Mouse (Mus musculus) left cerebral cortex, postnatal 25 days (tissue): ENCODE results near the gene Prkag3. TPM values are rescaled to one million over a fixed set of nuclear protein-coding genes. Genes with fewer than 3 reads are reported as not detected.

ENCODE experiments used
- DNase-seq, 2 experiments: peaks; one replicate each; pipeline ENCODE4 v3.0.0; 2022; ENCODE audit warnings: low spot score in 2 of 2, mixed read lengths in 1 of 2
- intact Hi-C: fragments of 180-260 bp; cut with DNase I; formaldehyde crosslinking; loops from one replicate; pipeline ENCODE4 v1.15.1; 2025
- total RNA-seq, 2 experiments: library from RNA; stranded (reverse); gene quantifications; 2 replicates each; pipeline ENCODE4 v1.2.3; 2021

Prkag3 gene
- total RNA-seq, 2 experiments from 2014 or later, result not detected

GRCm38 (mm10) chr1:74770727-74771466 is 21.9 kb upstream of the Prkag3 start:
- no peak for DNase-seq
- intact Hi-C loops, result no loop called here

GRCm38 (mm10) chr1:74763081-74763480 is 14.1 kb upstream of the Prkag3 start:
- DNase-seq, result peak; percentile 63 to 81
- intact Hi-C loops, result loop anchor here (5.0 kb wide), 1 partner anchor 254 kb away; no protein-coding TSS in a partner anchor

GRCm38 (mm10) chr1:74759773-74760172 is 10.8 kb upstream of the Prkag3 start:
- intact Hi-C loops, result loop anchor here (5.0 to 10.0 kb wide), 3 partner anchors 115 to 297 kb away; no protein-coding TSS in a partner anchor
- DNase-seq, result peak; percentile 63 to 70

DNA sequence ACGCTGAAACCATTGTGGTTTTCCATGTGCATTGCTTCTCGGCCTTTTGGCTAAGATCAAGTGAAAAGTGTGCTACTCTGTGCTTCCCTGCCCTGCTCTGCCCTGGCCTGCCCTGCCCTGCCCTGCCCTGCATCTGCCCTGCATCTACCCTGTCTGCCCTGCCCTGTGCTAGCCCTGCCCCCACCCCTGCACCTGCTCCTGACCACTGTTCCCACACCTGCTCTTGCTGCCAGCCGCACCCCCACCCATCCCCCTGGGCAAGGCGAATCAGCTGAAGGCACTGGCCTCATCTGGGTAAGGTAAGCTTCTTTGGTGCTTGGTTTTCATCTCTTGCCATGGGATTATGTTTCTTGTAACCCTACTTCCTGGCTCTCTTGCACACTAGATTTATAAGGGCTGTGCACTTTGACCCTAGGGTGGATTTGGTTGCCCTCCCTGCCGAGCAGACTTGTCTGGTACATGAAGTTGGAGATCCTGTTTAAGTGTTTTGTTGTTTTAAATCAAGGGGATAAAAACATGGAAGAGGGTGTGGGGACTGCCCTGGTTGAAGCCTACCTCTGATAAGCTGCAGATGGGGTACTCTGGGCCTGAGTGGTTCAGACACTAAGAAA is 5.3 kb upstream of the Prkag3 start:
- no peak for DNase-seq
- intact Hi-C loops, result loop anchor here (10.0 kb wide), 1 partner anchor 109 kb away; no protein-coding TSS in a partner anchor

DNA sequence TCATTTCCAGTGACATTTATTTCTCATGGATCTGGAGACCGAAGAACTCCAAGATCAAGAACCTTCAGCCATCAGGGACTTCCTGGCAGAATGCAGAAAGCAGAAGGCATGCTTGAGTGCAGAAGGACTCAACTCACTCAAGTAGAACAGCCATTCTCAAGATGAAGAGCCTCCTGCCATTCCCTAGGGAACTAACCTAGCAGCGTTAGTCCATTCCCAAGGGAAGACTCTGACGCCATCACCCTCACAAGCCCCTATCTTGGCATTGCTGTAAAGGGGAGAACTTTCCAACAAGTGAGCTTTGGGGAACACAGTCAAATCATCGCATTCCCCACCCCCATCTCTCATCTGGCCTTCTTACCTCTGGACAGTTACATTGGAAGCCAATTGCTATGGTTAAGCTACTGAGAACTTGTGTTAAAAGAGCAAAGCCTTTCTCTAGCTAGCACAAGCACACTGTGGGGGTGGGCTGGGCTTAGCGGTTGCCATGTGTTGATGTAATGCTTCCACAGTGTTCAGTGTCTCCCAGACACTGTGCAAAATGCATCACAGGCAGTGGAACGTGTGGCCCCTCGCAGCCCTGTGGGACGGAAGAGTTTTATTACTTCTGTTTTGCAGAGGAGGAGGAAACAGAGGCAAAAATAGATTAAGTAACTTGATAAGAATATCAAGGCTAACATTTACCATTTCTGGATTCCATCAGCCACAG is 4.4 kb upstream of the Prkag3 start:
- intact Hi-C loops, result loop anchor here (10.0 kb wide), 1 partner anchor 109 kb away; no protein-coding TSS in a partner anchor
- DNase-seq, result peak in 1 of 2 experiments; percentile 18

GRCm38 (mm10) chr1:74752833-74753232 is 3.8 kb upstream of the Prkag3 start:
- intact Hi-C loops, result loop anchor here (10.0 kb wide), 1 partner anchor 108 kb away; no protein-coding TSS in a partner anchor
- DNase-seq, result no peak

DNA sequence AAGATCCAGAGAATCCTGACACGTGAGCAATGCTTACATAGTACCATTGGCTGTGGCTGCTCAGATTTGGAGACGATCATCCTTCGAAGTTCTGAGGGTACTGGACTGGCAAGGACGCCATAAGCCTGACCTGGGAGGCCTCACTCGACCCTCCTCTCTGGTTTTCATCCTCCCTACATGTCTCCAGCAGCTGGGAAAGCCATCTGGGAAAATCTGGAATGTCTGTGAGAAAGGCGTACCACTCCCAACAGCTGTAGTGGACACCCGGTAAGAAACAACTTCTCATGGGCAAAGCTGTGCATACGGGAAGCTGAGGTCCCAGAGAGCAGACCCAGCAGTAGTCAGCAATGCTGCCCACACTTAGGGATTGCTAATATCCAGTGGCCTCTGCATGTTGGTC is 3.1 kb upstream of the Prkag3 start:
- no peak for DNase-seq
- intact Hi-C loops, result loop anchor here (10.0 kb wide), 1 partner anchor 107 kb away; no protein-coding TSS in a partner anchor

GRCm38 (mm10) chr1:74750683-74751082 is 1.7 kb upstream of the Prkag3 start:
- DNase-seq, result peak in 1 of 2 experiments; percentile 52
- intact Hi-C loops, result loop anchor here (10.0 kb wide), 1 partner anchor 106 kb away; no protein-coding TSS in a partner anchor

DNA sequence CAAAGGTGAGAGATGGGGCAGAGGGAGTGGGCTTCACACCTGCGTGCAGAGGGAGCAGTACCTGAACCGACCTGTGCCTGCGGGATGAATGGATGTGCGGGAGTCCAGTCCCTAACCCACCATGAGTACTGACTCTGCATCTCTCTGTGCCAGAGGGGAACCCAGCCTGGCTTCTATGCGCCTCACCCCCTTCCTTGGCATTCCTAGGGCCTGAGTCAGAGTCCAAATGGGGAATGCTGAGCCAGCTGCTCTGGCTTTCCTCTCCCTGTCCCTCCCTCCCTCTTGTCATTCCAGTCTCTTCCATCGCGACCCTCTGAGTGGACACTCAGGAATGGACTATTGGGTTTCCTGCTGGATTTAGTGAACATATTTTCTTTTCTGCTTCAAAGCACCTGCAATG is 280 bp upstream of the Prkag3 start:
- intact Hi-C loops, result no loop called here
- peak in 1 of 2 experiments; percentile 23 for DNase-seq

DNA sequence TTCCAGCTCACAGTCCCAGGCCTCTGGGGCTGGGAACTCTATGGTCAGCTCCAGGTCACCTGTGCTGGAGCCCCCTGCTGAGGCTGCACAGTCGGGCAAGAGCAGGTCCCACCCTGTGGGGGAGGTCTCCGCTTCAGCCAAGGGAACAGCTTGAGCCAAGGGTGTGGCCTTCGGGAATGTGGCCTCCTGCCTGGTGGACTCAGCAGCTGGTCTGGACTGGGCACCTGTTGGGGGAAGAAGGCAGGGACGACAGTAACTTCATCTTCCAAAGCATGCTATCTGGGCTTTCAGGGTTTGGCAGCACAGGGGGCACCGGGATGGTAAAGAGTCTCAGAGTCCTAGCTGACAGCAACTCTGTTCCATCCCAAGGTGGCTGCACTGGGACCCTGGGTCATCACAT is 1.7 kb downstream of the Prkag3 start:
- intact Hi-C loops, result no loop called here
- no peak for DNase-seq

GRCm38 (mm10) chr1:74740846-74741245 is 8.2 kb downstream of the Prkag3 start:
- intact Hi-C loops, result no loop called here
- no peak for DNase-seq

DNA sequence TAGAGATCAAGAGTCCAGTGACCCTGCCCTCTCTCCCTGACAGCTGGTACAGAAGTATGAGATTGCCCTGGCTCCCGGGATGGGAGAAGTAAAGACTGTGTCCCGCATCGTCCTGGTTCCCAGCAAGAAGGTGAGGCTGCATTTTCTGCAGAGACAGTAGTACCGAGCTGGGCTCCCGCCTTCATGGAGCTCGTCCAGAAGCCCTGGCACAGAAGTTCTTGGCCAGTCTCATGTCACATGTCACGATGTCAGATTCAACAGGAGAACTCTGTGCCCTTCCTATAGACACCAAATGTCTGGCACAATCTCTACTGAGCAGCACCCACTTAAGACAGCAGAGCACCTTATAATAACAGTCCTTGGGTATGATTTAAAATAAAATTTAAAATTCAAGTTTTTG is 11.5 kb downstream of the Prkag3 start:
- no peak for DNase-seq
- intact Hi-C loops, result no loop called here

DNA sequence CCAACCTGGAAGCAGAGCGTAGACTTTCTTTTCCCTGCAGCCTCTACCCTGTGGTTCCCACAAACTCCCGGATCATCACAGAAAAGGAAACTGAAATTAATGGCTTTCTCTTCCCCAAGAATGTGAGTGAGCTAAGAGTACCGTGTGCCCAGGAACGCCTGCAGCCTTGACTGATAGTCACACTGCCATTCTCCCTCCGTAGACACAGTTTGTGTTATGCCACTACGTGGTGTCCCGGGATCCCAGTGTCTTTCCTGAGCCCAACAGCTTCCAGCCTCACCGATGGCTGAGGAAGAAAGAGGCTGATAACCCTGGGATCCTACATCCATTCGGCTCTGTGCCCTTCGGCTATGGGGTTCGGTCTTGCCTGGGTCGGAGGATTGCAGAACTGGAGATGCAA is 12.0 kb downstream of the Prkag3 start:
- intact Hi-C loops, result no loop called here
- DNase-seq, result no peak

GRCm38 (mm10) chr1:74728446-74728845 is 20.6 kb downstream of the Prkag3 start:
- intact Hi-C loops, result no loop called here
- no peak for DNase-seq

DNA sequence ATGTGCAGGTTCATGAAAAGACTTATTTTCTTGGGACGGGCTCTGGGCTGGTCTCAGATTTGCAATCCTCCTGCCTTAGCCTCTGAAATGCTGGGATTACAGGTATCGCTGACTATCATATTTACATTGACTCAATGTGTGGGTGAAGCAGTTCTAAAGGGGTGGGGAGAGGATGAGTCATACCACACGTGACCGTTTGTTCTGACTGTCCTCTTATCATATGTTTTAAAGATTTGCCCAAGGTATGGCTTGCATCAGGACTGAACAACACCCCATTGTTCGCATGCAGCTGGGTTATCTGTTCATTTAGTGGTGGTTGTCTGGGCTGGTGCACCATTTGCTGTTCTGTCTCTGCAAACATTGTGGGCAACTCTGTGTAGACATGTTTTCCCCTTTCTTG is 22.3 kb downstream of the Prkag3 start:
- intact Hi-C loops, result no loop called here
- no peak for DNase-seq

DNA sequence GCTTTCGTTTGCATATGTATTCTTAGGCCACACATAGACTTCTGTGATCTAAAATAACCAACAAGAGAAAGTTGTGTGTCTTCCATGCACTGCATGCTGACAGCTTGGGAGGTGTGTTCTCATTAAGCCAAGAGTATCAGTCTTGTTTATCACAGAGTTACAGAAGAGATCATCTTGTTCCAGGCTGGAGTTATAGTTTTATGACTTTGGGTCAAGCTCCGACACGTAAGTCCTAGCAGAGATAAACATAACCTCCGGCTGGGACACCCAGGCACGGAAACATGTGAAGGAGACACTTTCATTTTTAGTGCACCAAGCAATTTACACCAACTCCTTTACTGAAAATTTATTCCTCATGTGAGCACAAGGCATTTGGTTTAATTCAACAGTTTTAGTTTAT is 22.9 kb downstream of the Prkag3 start:
- intact Hi-C loops, result no loop called here

GRCm38 (mm10) chr1:74723748-74724147 is 25.3 kb downstream of the Prkag3 start:
- intact Hi-C loops, result no loop called here
- no peak for DNase-seq

More for the DNA sequence above, 22.9 kb downstream of the Prkag3 start:
- DNase-seq, result no peak

- DNase-seq, result no peak
- intact Hi-C loops, result no loop called here
Measured at GRCm38 (mm10) chr1:74721657-74722056, 27.4 kb downstream of the Prkag3 start.

DNA sequence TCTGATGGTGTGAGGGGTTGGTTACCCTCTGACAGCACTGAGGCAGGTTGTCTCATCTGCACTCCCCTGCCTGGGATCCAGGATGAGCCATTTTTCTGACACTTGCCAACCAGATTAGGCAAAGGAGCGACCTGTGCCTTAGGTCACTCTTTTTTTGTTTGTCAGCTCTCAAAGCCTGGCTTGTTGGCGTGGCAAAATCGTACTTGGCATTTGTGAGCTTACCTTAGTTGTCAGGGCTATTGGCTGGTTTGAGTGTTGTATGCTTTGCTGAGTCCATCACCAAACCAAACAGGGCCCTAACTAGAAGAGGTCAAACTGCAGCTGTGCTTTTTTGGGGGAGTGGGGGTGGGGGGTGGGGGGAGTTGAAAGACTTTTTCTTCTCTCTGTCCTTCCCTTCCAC is 29.7 kb downstream of the Prkag3 start:
- intact Hi-C loops, result no loop called here
- DNase-seq, result no peak

GRCm38 (mm10) chr1:74718113-74718512 is 30.9 kb downstream of the Prkag3 start:
- intact Hi-C loops, result no loop called here
- DNase-seq, result no peak
